Mouse (Mus musculus) kidney, adult 2 months (tissue): ENCODE data around the gene Vps4a.

Source experiments
- CTCF ChIP-seq: fragments of 200-500 bp; conservative IDR thresholded peaks from 2 replicates; pipeline ENCODE4 v1.5.1; 2011; ENCODE audit warnings: low read depth, mild to moderate bottlenecking, control low read depth, low read length, moderate library complexity, mixed read lengths; ENCODE audit not compliant: insufficient read depth, insufficient read length
- POLR2A ChIP-seq: fragments of 200-500 bp; IDR thresholded peaks from one replicate; pipeline ENCODE4 v1.6.1; 2011; ENCODE audit warnings: low read depth, low read length, control low read depth

- TF ChIP-seq CTCF: no peak
- no peak for TF ChIP-seq POLR2A
These were observed 42.7 kb downstream of the Vps4a start for GRCm38 (mm10) chr8:107073706-107074105.
